Mouse (Mus musculus) MN1 (cell line): Measurements from ENCODE around the gene Saxo1.

Experiments
- DNase-seq: peaks from one replicate; pipeline ENCODE4 v3.0.0-alpha.2; 2016; ENCODE audit warnings: low spot score

Saxo1 gene

DNA sequence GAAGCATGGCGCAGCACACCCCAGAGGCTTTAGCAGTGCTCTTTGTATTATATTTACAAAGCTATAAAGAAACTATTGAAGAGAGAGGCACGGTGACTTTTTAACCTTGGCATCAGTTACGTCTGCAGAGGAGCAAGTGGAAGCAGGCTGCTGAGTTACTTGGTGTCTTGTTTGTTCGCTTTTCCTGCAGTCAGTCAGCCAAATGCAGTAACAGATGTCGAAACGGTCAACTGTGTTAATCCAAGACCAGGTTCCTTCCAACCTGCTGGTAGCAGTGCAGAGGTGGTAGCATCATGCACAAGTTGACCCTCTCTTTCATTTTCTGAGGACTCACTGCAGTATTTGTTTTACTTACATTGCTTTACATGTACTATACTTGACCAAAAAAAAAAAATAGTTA lies 135.5 kb downstream of the Saxo1 start:
- DNase-seq = no peak

DNA sequence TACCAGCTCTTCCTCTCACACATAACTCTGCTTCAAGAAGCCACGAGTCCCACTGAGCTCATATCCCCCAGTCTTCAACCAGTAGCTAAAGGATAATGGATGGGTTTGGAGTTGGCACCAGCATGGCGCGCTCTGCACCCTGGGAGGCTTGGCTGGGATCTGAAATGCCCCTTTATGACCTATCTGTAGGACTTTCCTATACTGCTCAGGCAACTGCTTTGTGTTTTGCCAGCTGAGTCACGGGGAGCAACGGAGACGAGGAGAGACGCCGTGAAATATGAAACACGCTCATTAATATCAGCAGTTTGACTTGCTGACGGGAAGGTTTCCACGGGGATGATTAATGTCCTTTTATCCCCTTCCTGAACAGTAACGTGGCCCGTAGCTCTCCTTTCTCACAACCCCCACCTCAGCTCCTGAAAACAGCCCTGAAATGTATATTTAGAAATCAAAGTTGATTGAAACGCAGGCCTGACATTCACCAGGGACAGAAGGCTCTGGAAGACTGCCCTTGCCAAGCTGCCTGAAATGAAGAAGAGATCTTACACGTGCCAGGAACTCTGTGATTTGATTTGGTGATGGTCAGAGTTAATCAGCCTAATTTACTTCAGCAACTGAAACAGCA lies 141.6 kb downstream of the Saxo1 start:
- DNase-seq = no peak

DNA sequence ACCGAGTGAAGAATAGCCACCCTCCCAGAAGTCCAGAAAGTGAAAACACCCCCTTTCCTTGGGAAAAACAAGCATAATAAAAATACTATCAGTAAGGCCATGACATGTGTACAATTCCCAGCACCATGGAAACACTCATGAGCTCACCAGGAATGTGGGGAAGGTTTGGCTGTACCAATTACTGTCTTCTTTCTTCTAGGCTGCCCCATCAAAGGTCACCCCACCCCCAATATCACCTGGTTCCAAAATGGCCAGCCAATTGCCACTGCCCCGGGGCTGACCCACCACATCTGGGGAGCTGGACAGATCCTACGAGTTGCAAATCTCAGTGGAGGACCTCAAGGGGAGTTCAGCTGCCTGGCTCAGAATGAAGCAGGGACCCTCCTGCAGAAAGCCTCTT lies 144.7 kb downstream of the Saxo1 start:
- DNase-seq = no peak

DNA sequence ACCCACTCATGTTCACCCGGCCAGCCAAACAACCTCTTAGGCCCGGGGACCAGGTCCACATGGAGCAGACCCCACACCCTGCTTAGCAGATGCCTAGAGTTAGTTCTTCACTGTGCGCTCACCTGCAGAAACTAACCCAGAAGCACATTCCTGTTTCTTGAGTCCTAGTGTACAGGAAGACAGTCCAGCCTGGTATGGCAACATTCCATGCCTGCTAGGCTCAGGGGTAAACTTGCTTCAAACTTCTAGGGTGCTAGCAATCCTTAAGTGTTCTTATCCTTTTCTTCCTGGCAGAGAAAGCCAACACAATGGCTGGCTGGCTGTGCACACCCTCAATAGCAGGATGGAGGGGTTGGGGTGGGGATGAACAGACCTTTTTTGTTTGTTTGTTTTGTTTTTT lies 147.2 kb downstream of the Saxo1 start:
- DNase-seq = no peak

DNA sequence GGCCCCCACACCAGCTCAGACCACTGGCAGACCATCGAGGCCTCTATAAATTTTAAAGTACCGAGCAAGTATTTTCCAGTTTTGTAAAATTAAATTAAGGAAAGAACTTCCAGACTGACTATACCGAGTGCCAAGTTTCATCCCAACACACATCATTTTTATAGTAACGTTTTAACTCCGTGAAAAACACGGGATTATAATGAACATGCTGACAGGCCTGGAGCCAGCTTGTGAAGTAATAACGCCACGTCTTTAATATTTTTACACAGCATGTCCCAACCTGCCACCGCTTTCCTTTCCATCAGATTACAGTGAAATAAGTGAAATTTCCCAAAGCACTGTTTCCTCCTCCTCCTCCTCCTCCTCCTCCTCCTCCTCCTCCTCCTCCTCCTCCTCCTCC lies 149.7 kb downstream of the Saxo1 start:
- DNase-seq = no peak

DNA sequence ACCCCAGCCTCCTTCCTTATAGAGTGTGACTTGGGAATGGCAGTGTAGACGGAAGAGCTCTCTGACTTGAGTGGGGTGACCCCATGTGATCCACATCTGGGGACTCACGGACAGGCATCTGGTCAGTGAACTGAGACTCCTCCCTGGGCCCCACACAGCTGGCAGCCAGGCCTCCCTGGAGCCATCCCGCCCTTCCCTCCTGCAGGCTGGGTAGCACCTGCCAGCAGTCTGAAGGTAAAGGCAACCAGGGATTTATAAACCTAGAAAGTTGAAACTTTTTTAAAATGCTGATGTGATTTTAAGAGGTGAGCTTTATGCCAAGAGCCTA lies 151.0 kb downstream of the Saxo1 start:
- no peak for DNase-seq

DNA sequence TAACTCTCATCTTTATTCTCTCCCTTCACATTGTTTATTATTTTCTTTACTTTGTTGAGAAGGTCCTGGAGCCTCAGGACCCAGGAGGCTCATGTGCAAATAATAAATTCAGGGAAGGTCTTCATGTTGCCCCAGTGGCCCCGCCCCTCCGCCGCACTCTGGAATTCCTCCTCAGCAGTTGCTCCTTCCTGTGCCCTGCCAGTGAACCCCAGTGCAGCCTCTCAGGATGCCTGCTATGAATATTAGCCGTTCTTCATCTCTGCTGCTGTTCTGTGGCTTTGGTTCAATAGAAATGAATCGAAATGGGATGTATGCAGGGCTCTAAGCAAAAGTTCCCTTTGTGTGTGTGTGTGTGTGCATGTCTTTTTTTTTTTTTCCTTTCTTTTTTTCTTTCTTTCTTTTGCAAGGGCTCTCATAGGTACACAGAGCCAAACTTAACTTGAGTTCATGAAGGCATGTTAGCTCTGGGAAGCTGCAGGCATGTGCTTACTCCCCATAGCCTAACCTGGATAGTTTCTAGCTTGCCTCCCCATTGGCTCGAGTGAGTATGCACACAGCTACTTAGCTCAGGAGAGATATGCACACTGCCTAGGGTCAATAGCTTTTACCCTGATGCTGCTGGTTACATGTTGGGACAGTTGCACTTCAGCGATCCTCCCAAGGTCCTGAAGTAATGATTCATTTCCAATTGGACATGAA lies 151.5 kb downstream of the Saxo1 start:
- no peak for DNase-seq

DNA sequence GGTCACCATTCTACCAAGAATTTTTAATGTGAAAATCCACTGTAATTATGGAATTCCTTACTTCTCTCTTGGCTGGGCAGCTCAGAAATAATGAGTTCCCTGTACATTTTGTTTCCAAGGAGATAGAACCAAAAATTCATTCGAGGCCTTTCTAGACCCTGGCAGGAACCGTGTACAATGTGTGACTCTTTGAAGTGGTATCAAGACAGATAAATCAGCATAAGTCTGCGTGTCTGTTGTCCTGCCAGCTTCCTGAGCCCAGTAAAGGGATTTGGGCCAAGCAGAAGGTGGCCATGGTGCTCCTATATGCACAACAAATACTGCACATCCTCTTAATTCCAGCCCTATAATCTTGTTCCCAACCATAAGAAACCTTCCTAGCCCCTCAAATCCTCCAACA lies 157.0 kb downstream of the Saxo1 start:
- no peak for DNase-seq

DNA sequence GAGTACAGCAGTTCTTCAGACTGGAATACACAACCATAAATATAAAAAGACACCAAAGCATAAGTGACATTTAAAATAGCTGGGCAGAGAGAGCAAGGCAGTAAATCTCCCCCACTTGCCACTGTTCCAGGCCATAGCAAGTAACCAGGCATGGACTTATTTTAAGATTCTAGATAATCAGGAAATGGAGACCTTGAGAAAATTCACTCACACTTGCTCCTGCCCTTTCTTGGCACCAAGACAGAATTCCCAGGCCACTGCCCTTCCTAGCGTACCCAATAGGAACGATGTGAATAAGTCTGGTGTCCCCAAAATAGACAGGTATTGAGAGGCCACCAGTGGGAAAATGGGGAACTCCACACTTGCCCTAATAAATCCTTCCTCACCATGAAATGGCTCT lies 160.7 kb downstream of the Saxo1 start:
- no peak for DNase-seq

DNA sequence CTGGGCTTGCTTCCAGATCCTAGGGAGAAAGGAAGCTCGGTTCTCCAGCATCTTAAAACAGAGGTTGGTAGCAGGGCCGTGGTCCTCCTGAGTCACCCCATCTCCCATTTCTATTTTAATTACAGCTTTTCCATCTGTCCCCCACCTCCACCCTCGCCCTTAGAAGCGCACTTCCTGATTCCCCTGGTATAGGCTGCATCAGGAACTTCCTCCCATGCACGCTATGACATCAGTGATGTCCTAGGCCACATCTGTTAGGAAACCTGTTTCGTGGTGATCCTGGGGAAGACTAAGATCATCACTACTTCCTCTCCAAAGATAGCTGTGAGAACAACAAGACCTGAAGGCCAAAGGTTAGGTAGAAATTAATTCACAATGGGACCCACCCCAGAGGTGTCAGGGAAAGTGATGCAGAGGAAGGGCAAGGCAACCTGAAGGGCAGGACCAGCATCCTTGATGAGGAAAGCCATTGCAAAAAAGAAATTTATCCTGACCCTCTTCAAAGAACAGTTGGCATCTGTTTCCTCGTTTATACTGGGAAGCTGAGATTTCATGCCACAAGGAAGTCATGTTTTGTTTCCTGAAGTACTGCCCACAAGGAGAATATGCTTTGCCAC lies 161.3 kb downstream of the Saxo1 start:
- DNase-seq = no peak

DNA sequence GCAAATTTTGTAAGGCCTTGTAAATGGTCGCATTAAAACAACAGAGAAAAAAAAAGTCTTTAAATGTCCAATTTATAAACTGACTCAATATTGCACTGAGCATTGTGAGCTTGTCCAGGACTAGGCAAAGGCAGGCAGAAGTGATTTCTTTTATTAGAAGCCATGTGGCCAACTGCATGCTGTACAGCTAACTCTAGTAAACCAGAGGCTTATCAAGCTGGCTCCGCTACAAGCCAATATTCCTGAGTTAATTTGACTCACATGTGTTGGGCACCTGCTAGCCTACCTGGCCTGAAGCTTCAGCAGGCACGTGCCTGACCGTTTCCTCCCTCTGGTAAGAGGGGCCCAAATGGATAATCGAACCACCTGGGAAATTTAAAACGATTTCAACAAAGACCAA lies 162.5 kb downstream of the Saxo1 start:
- no peak for DNase-seq
